Mouse (Mus musculus) spleen, adult 12 weeks (tissue): ENCODE results near the gene Ncoa3.

Experiments used
- DNase-seq: peaks from one replicate; pipeline ENCODE4 v3.0.0; 2022; ENCODE audit warnings: low spot score

Gene Ncoa3

GRCm38 (mm10) chr2:165970767-165971166 lies 21.7 kb upstream of the Ncoa3 start:
- no peak for DNase-seq

GRCm38 (mm10) chr2:165974383-165974782 lies 18.1 kb upstream of the Ncoa3 start:
- DNase-seq = no peak

- DNase-seq = no peak
These were observed 16.2 kb upstream of the Ncoa3 start for GRCm38 (mm10) chr2:165976186-165976585.

- no peak for DNase-seq
These were observed 15.6 kb upstream of the Ncoa3 start for GRCm38 (mm10) chr2:165976874-165977273.

- no peak for DNase-seq
These were observed 14.3 kb upstream of the Ncoa3 start for GRCm38 (mm10) chr2:165978119-165978518.

GRCm38 (mm10) chr2:165981248-165981977 lies 11.0 kb upstream of the Ncoa3 start:
- DNase-seq = no peak

GRCm38 (mm10) chr2:165982512-165983389 lies 9.7 kb upstream of the Ncoa3 start:
- peak; percentile 79 for DNase-seq

- no peak for DNase-seq
These were observed 8.1 kb upstream of the Ncoa3 start for GRCm38 (mm10) chr2:165984318-165984717.

GRCm38 (mm10) chr2:165984891-165985290 lies 7.5 kb upstream of the Ncoa3 start:
- no peak for DNase-seq

GRCm38 (mm10) chr2:165985581-165985980 lies 6.9 kb upstream of the Ncoa3 start:
- no peak for DNase-seq

- no peak for DNase-seq
These were observed 5.4 kb upstream of the Ncoa3 start for GRCm38 (mm10) chr2:165986921-165987453.

- DNase-seq = no peak
These were observed 901 bp downstream of the Ncoa3 start for GRCm38 (mm10) chr2:165993173-165993900.

- no peak for DNase-seq
These were observed 1.9 kb downstream of the Ncoa3 start for GRCm38 (mm10) chr2:165994341-165994740.

- no peak for DNase-seq
These were observed 3.3 kb downstream of the Ncoa3 start for GRCm38 (mm10) chr2:165995711-165996110.

GRCm38 (mm10) chr2:165996130-165996529 lies 3.7 kb downstream of the Ncoa3 start:
- no peak for DNase-seq

- no peak for DNase-seq
These were observed 5.0 kb downstream of the Ncoa3 start for GRCm38 (mm10) chr2:165997256-165997967.

- no peak for DNase-seq
These were observed 6.5 kb downstream of the Ncoa3 start for GRCm38 (mm10) chr2:165998969-165999368.

- DNase-seq = no peak
These were observed 7.4 kb downstream of the Ncoa3 start for GRCm38 (mm10) chr2:165999790-166000189.

- no peak for DNase-seq
These were observed 7.8 kb downstream of the Ncoa3 start for GRCm38 (mm10) chr2:166000242-166000641.

GRCm38 (mm10) chr2:166000769-166001168 lies 8.3 kb downstream of the Ncoa3 start:
- no peak for DNase-seq

- DNase-seq = no peak
These were observed 8.9 kb downstream of the Ncoa3 start for GRCm38 (mm10) chr2:166001362-166001761.

GRCm38 (mm10) chr2:166001768-166002167 lies 9.3 kb downstream of the Ncoa3 start:
- DNase-seq = no peak
